Mouse (Mus musculus) stomach, embryonic 16.5 days (tissue): Measurements from ENCODE around the gene Hes7. TPM values are rescaled to one million over a fixed set of nuclear protein-coding genes. Genes with fewer than 3 reads are reported as not detected.

ENCODE experiments used
- ATAC-seq: fragments of 200-750 bp; cut with Nextera tagmentation; 2 replicates; pipeline ENCODE4 v1.8.0; 2017; ENCODE audit warnings: moderate number of reproducible peaks, moderate TSS enrichment; ENCODE audit not compliant: insufficient read depth, low FRiP score
- H3K27ac ChIP-seq: fragments of 300-500 bp; sonication (generic); 2 replicates; pipeline ENCODE4 v1.5.1; 2014; ENCODE audit warnings: low read length
- H3K27me3 ChIP-seq: fragments of 300-500 bp; sonication (generic); 2 replicates; pipeline ENCODE4 v1.6.1; 2014; ENCODE audit warnings: low read length, control low read depth, mixed read lengths; ENCODE audit not compliant: control insufficient read depth, insufficient read depth
- H3K36me3 ChIP-seq: fragments of 300-500 bp; sonication (generic); 2 replicates; pipeline ENCODE4 v1.6.1; 2014; ENCODE audit warnings: low read length; ENCODE audit not compliant: control insufficient read depth, insufficient read depth
- H3K4me1 ChIP-seq: fragments of 300-500 bp; sonication (generic); 2 replicates; pipeline ENCODE4 v1.6.1; 2014; ENCODE audit warnings: low read length, control low read depth, mixed read lengths; ENCODE audit not compliant: control insufficient read depth, insufficient read depth
- H3K4me2 ChIP-seq: fragments of 300-500 bp; sonication (generic); 2 replicates; pipeline ENCODE4 v1.6.1; 2014; ENCODE audit warnings: low read depth, low read length, mixed read lengths
- H3K4me3 ChIP-seq: fragments of 300-500 bp; sonication (generic); replicated peaks from 2 replicates; pipeline ENCODE4 v1.5.1; 2014; ENCODE audit warnings: mild to moderate bottlenecking, low read length
- H3K9ac ChIP-seq: fragments of 300-500 bp; sonication (generic); 2 replicates; pipeline ENCODE4 v1.6.1; 2014; ENCODE audit warnings: low read length
- H3K9me3 ChIP-seq: fragments of 300-500 bp; sonication (generic); replicated peaks from 2 replicates; pipeline ENCODE4 v1.6.1; 2016; ENCODE audit warnings: low read length, control low read depth; ENCODE audit not compliant: control insufficient read depth
- WGBS: fragments of 180-500 bp; shearing (Covaris S2); extraction: QIAGEN DNeasy Blood & Tissue Kit; methylation state at CpG from one replicate; pipeline ENCODE4 v1.1.7; 2014; 5-methylcytosine and 5-hydroxymethylcytosine counted together
- polyA plus RNA-seq: library from polyadenylated mRNA; unstranded; fragments of >200 nt; fragmentation: Nextera tagmentation; extraction: Ambion mirVana; gene quantifications from 2 replicates; pipeline ENCODE4 v1.2.1, GENCODE M21; 2015

Gene Hes7
- polyA plus RNA-seq, 1 experiment from 2014 or later = 0.40 TPM

DNA sequence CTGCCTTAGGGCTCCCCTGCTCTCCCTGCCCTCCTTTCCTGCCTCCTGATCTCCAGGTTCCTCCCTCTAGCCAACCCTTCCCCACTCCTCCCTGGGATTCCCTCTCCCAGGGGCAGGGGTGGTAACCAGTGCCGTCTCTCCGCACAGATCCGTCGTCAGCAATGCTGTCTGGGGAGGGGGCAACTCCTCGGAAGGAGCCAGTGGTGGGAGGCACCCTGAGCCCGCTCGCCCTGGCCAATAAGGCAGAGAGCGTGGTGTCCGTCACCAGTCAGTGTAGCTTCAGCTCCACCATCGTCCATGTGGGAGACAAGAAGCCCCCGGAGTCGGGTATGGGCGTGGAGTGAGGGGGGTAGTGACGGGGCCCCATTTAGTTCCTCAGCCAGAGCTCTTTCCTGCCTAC lies 15.7 kb upstream of the Hes7 start:
- no peak overlapping the region for H3K27ac ChIP-seq
- peaks cover 11% of the 10 kb centered on the region for H3K4me1 ChIP-seq
- no peak overlapping the region for H3K4me3 ChIP-seq
- H3K9ac ChIP-seq = no peak overlapping the region
- ATAC-seq = no peak
- no peaks in the 10 kb centered on the region for H3K9me3 ChIP-seq
- WGBS = 89% methylated on average over 14 of the region's 14 CpGs
- H3K27me3 ChIP-seq = no peaks in the 10 kb centered on the region
- H3K4me2 ChIP-seq = no peak overlapping the region
- H3K36me3 ChIP-seq = peaks cover 48% of the 10 kb centered on the region

DNA sequence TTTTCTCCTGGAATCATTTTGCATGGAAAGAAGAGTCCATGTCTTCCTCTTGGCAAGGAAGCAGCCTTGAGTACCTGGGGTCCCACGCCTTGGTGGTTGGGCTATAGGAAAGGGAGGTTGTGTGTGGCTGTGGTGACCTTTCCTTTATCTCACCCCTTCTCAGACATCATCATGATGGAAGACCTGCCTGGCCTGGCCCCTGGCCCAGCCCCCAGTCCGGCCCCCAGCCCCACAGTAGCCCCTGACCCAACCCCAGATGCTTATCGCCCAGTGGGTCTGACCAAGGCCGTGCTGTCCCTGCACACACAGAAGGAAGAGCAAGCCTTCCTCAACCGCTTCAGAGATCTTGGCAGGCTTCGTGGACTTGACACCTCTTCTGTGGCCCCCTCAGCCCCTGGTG lies 15.0 kb upstream of the Hes7 start:
- H3K36me3 ChIP-seq = peaks cover 48% of the 10 kb centered on the region
- no peak for ATAC-seq
- H3K27ac ChIP-seq = no peak overlapping the region

DNA sequence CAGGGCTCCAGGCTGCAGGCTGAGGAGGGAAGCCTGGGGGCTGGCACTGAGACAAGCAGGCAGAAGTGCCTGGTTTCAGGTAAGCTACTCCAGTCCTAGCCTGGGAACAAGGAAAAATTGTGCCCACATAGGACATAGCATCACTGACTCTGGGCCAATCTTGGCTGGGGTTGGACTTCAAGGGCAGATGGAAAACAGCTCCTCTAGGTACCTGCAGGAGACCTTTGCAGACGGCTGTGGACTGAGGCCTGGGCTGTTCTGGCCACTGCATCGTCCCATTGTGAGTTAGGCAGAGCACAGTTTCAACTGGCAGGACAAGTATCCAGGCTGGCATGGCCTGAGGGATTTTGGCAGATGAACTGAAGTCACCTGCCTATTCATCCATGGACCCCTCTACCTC lies 14.4 kb upstream of the Hes7 start:
- 88% methylated on average over 2 of the region's 2 CpGs for whole genome bisulfite sequencing
- H3K4me3 ChIP-seq = no peak overlapping the region
- H3K4me1 ChIP-seq = no peaks in the 10 kb centered on the region
- H3K4me2 ChIP-seq = no peak overlapping the region
- no peak overlapping the region for H3K9ac ChIP-seq
- peaks cover 47% of the 10 kb centered on the region for H3K36me3 ChIP-seq
- ATAC-seq = no peak
- no peak overlapping the region for H3K27ac ChIP-seq
- no peaks in the 10 kb centered on the region for H3K9me3 ChIP-seq
- H3K27me3 ChIP-seq = no peaks in the 10 kb centered on the region

More for the DNA sequence above, 15.0 kb upstream of the Hes7 start:
- no peak overlapping the region for H3K4me3 ChIP-seq
- H3K4me1 ChIP-seq = peaks cover 4% of the 10 kb centered on the region
- H3K9ac ChIP-seq = no peak overlapping the region
- H3K27me3 ChIP-seq = no peaks in the 10 kb centered on the region
- H3K9me3 ChIP-seq = no peaks in the 10 kb centered on the region
- WGBS = 83% methylated on average over 6 of the region's 6 CpGs
- no peak overlapping the region for H3K4me2 ChIP-seq

GRCm38 (mm10) chr11:69106299-69106698 lies 13.9 kb upstream of the Hes7 start:
- H3K27me3 ChIP-seq = no peaks in the 10 kb centered on the region
- H3K9me3 ChIP-seq = no peaks in the 10 kb centered on the region
- H3K9ac ChIP-seq = no peak overlapping the region
- H3K4me1 ChIP-seq = no peaks in the 10 kb centered on the region
- ATAC-seq = no peak
- H3K27ac ChIP-seq = no peak overlapping the region
- 92% methylated on average over 11 of the region's 11 CpGs for WGBS
- H3K4me3 ChIP-seq = no peak overlapping the region
- no peak overlapping the region for H3K4me2 ChIP-seq
- H3K36me3 ChIP-seq = peaks cover 42% of the 10 kb centered on the region

DNA sequence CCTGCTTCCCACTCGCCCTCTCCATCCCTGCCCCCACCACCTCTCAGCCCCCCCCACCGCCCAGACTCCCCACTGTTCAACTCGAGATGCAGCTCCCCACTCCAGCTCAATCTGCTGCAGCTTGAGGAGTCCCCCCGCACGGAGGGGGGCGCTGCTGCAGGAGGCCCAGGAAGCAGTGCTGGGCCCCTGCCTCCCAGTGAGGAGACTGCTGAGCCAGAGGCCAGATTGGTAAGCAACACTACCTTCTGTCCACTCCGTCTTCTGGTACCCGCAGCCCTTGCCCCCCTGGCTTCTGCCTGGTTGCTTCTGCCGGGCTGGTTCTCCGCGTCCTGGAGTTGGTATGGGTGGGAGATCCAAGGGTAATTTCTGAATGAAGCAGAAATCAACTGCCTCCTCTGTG lies 13.4 kb upstream of the Hes7 start:
- Histone ChIP-seq H3K9me3 (no peaks in the 10 kb centered on the region), H3K36me3 (peaks cover 38% of the 10 kb centered on the region), H3K4me2 (no peak overlapping the region), H3K27me3 (no peaks in the 10 kb centered on the region), H3K27ac (no peak overlapping the region), H3K4me1 (no peaks in the 10 kb centered on the region), H3K4me3 (no peak overlapping the region), H3K9ac (no peak overlapping the region)
- no peak for ATAC-seq
- 87% methylated on average over 11 of the region's 11 CpGs for WGBS

GRCm38 (mm10) chr11:69107676-69108075 lies 12.5 kb upstream of the Hes7 start:
- Histone ChIP-seq H3K4me1 (no peaks in the 10 kb centered on the region), H3K36me3 (peaks cover 36% of the 10 kb centered on the region), H3K9me3 (no peaks in the 10 kb centered on the region), H3K4me2 (no peak overlapping the region), H3K9ac (no peak overlapping the region), H3K4me3 (no peak overlapping the region), H3K27me3 (no peaks in the 10 kb centered on the region), H3K27ac (no peak overlapping the region)
- WGBS = 88% methylated on average over 11 of the region's 11 CpGs
- no peak for ATAC-seq

- WGBS = 95% methylated on average over 9 of the region's 9 CpGs
- no peak overlapping the region for H3K4me2 ChIP-seq
Observed at GRCm38 (mm10) chr11:69108223-69108622, 12.0 kb upstream of the Hes7 start.

DNA sequence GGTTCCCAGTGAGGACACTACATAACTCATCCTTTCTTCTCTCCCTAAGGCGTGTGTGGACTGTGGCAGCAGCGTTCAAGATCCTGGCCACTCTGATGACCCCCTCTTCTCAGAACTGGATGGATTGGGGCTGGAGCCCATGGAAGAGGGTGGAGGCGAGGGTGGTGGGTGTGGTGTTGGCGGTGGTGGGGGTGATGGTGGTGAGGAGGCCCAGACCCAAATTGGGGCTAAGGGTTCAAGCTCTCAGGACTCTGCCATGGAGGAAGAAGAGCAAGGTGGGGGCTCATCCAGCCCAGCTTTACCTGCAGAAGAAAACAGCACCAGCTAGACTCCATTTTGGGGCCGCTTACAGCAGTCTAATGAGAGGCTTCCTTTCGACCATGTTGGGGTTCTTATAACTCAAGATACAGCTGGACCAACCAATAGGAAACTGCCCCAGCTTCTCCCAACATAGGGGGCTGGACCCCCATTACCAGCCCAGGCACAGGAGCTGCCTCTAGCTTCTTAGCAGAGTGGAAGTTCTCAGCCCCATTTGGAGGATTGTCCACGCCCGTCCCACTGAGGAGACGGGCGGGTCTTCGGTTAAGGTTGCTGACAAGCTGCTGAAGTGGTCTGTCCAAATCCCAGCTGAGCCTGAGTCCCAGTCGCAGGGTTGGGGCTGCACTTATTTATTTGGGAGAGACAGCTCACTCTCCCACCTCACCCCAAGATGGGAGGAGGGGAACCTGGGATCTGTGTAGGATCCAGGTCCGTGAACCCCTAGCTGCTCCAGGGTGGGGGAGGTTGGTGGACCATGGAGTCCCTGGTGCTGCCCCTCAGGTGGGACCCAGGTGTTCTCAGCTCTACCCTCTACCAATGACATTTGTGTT lies 10.9 kb upstream of the Hes7 start:
- Histone ChIP-seq H3K4me3 (no peak overlapping the region), H3K4me1 (no peaks in the 10 kb centered on the region), H3K36me3 (peaks cover 25% of the 10 kb centered on the region), H3K9ac (no peak overlapping the region), H3K27ac (no peak overlapping the region), H3K4me2 (no peak overlapping the region), H3K9me3 (no peaks in the 10 kb centered on the region), H3K27me3 (no peaks in the 10 kb centered on the region)
- ATAC-seq = no peak
- 79% methylated on average over 13 of the region's 13 CpGs for WGBS

More at GRCm38 (mm10) chr11:69108223-69108622, 12.0 kb upstream of the Hes7 start:
- Histone ChIP-seq H3K4me3 (no peak overlapping the region), H3K4me1 (no peaks in the 10 kb centered on the region), H3K9me3 (no peaks in the 10 kb centered on the region), H3K36me3 (peaks cover 34% of the 10 kb centered on the region), H3K9ac (no peak overlapping the region), H3K27me3 (no peaks in the 10 kb centered on the region), H3K27ac (no peak overlapping the region)
- ATAC-seq = no peak

GRCm38 (mm10) chr11:69110319-69111046 lies 9.7 kb upstream of the Hes7 start:
- H3K27ac ChIP-seq = no peak overlapping the region; the same call in 1 of the 2 replicates
- WGBS = 1% methylated on average over 30 of the region's 30 CpGs

More at GRCm38 (mm10) chr11:69110319-69111046, 9.7 kb upstream of the Hes7 start:
- Histone ChIP-seq H3K4me1 (no peaks in the 10 kb centered on the region), H3K9ac (peak overlapping the region; percentile 64), H3K36me3 (peaks cover 13% of the 10 kb centered on the region), H3K27me3 (no peaks in the 10 kb centered on the region), H3K4me2 (peak overlapping the region; percentile 58), H3K4me3 (peak overlapping the region; percentile 53), H3K9me3 (no peaks in the 10 kb centered on the region)
- peak; percentile 75 for ATAC-seq
